Mouse (Mus musculus) cerebellum, postnatal 14 days (tissue): ENCODE measurements around the gene Slx4.
A peak's percentile ranks its signal among the peaks of the same experiment; 100 is the strongest.

Experiments
- DNase-seq, 2 experiments: peaks; one replicate each; pipeline ENCODE4 v3.0.0; 2021; ENCODE audit warnings: mixed read lengths in 2 of 2

Gene Slx4

GRCm38 (mm10) chr16:4012882-4013570, 9.5 kb upstream of the Slx4 start:
- no peak for DNase-seq

DNA sequence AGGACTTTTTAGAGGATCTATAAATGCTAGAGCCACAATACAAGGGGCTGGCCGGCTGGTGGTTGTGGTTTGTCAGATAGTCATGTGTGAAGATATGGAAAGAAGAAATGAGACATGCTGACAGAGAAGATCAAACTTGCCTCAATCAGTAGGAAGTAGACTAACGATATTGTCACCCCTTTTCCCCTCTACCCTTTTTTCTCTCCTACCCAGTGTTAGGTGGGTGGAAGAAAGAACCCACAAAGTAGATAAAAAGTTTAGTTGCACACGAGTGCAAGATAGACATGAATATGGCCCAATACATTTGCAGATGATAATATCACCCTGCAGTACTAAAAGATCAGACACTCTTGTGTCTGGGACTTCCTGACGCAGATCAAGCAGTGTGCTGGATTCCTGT, 15.2 kb downstream of the Slx4 start:
- no peak for DNase-seq

GRCm38 (mm10) chr16:3983146-3983700, 20.3 kb downstream of the Slx4 start:
- DNase-seq = no peak

- DNase-seq = no peak
Observed at GRCm38 (mm10) chr16:3982173-3982572, 21.4 kb downstream of the Slx4 start.

- no peak for DNase-seq
Observed at GRCm38 (mm10) chr16:3976712-3977111, 26.9 kb downstream of the Slx4 start.

- no peak for DNase-seq
Observed at GRCm38 (mm10) chr16:3976251-3976671, 27.3 kb downstream of the Slx4 start, which contains the start of gene Nlrc3. Gene Nlrc3, minus strand, starts transcription at chr16:3976632.

GRCm38 (mm10) chr16:3975658-3976057, 27.9 kb downstream of the Slx4 start:
- DNase-seq = no peak

- peak; percentile 52 to 58 for DNase-seq
Observed at GRCm38 (mm10) chr16:3974456-3974855, 29.1 kb downstream of the Slx4 start.

- no peak for DNase-seq
Observed at GRCm38 (mm10) chr16:3965534-3965933, 38.0 kb downstream of the Slx4 start.

- peak; percentile 47 to 59 for DNase-seq
Observed at GRCm38 (mm10) chr16:3964990-3965389, 38.6 kb downstream of the Slx4 start.

- peak; percentile 36 for DNase-seq
Observed at GRCm38 (mm10) chr16:3959261-3959660, 44.3 kb downstream of the Slx4 start.

DNA sequence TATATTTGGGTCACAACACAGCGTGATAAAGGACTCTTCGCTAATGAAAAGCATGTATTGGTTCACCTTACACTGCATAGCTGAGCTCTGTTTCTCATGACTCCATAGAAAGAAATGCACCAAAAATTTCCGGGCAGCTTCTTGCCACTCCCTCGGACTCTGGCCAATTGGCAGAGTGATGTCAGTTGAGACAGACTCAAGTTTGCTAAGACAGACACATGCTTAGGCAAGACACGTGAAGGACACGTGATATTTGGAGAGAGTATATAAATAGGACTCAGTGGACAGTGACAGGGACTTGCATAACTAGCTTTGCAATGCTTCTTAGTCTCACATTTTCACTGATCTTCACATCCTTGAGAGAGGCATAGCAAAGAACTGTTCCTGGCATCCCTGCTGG, 47.2 kb downstream of the Slx4 start:
- DNase-seq = peak; percentile 32 to 36

DNA sequence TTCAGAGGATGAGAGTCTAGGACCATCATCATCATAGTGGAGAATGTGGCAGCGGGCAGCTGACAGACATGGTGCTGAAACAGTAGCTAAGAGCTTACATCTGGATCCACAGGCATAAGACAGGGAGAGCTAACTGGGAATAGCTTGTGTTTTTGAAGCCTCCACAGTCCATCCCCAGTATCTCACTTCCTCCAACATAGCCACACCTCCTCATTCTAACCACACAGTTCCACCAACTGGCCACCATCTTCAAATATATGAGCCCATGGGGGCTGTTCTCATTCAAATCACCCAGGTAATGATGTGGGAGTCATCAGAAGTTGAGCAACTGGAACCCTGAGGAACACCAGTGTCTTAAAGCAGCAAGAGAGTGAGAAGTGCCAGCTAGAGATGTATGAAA, 52.4 kb downstream of the Slx4 start:
- no peak for DNase-seq

GRCm38 (mm10) chr16:3934701-3935100, 68.9 kb downstream of the Slx4 start:
- DNase-seq = no peak

GRCm38 (mm10) chr16:3934091-3934490, 69.5 kb downstream of the Slx4 start:
- DNase-seq = no peak

DNA sequence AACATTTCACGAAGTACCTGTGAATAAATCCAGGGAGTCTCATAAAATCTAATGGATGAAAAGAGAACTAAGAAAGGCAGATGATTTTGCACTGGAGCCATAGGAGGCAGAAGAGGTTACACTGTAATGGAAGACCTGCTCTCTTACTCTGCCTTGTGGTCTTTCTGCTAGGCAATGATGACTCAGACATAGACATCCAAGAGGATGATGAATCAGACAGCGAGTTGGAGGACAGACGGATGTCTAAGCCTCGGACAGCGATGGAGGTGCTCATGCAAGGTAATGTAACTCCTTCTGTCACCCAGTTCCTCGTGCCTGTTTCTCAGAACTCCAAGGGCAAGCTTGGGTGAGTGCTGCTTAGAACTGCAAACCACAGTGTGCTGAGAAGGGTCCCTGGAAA, 70.0 kb downstream of the Slx4 start:
- no peak for DNase-seq

GRCm38 (mm10) chr16:3929151-3929550, 74.4 kb downstream of the Slx4 start:
- no peak for DNase-seq
